Mouse (Mus musculus): Measurements from ENCODE around the gene Zfp644.

GRCm38 (mm10) chr5:106693034-106693433 lies 4.1 kb downstream of the Zfp644 start:
- TF ChIP-seq POLR2A (IDR thresholded peaks at IDR 0.05; ENCODE audit: extremely low read depth, insufficient read depth, low read length) (no peak), CTCF (IDR thresholded peaks at IDR 0.05; ENCODE audit: low read depth, low read length) (no peak)

Measured in liver, adult 2 months (tissue).